Mouse (Mus musculus) limb, embryonic 15.5 days (tissue): ENCODE results near the gene Gm20388. TPM values are rescaled to one million over a fixed set of nuclear protein-coding genes. Genes with fewer than 3 reads are reported as not detected.
A peak's percentile ranks its signal among the peaks of the same experiment; 100 is the strongest.

ENCODE experiments used
- ATAC-seq: fragments of 200-750 bp; cut with Nextera tagmentation; 2 replicates; pipeline ENCODE4 v1.8.0; 2017; ENCODE audit warnings: low read depth, moderate TSS enrichment; ENCODE audit not compliant: insufficient number of reproducible peaks, low FRiP score, low TSS enrichment
- H3K27ac ChIP-seq: fragments of 300-500 bp; sonication (generic); 2 replicates; pipeline ENCODE4 v1.5.1; 2015; ENCODE audit warnings: moderate library complexity, mild to moderate bottlenecking, inconsistent platforms
- H3K27me3 ChIP-seq: fragments of 300-500 bp; sonication (generic); 2 replicates; pipeline ENCODE4 v1.6.1; 2015; ENCODE audit warnings: inconsistent platforms
- H3K36me3 ChIP-seq: fragments of 300-500 bp; sonication (generic); 2 replicates; pipeline ENCODE4 v1.6.1; 2015; ENCODE audit warnings: inconsistent platforms
- H3K4me1 ChIP-seq: fragments of 300-500 bp; sonication (generic); 2 replicates; pipeline ENCODE4 v1.6.1; 2015; ENCODE audit warnings: inconsistent platforms
- H3K4me2 ChIP-seq: fragments of 300-500 bp; sonication (generic); 2 replicates; pipeline ENCODE4 v1.6.1; 2015; ENCODE audit warnings: mild to moderate bottlenecking, inconsistent platforms
- H3K4me3 ChIP-seq: fragments of 300-500 bp; sonication (generic); 2 replicates; pipeline ENCODE4 v1.5.1; 2015; ENCODE audit warnings: mild to moderate bottlenecking, inconsistent platforms
- H3K9ac ChIP-seq: fragments of 300-500 bp; sonication (generic); 2 replicates; pipeline ENCODE4 v1.6.1; 2015; ENCODE audit warnings: inconsistent platforms
- H3K9me3 ChIP-seq: fragments of 300-500 bp; sonication (generic); 2 replicates; pipeline ENCODE4 v1.6.1; 2016; ENCODE audit warnings: inconsistent platforms
- WGBS: fragments of 180-500 bp; shearing (Covaris S2); methylation state at CpG from one replicate; pipeline ENCODE4 v1.1.7; 2015; 5-methylcytosine and 5-hydroxymethylcytosine counted together
- polyA plus RNA-seq: library from polyadenylated mRNA; unstranded; fragments of >200 nt; fragmentation: Nextera tagmentation; extraction: Ambion mirVana; gene quantifications from 2 replicates; pipeline ENCODE4 v1.2.1, GENCODE M21; 2015

The Gm20388 gene
- polyA plus RNA-seq, 1 experiment from 2014 or later, result 4.9 TPM

- 1% methylated on average over 36 of the region's 43 CpGs for WGBS
- Histone ChIP-seq H3K36me3 (no peaks in the 10 kb centered on the region), H3K4me3 (peak overlapping the region; percentile 81), H3K27ac (peak overlapping the region; percentile 94), H3K4me2 (peak overlapping the region; percentile 87), H3K9me3 (no peaks in the 10 kb centered on the region), H3K4me1 (peaks cover 49% of the 10 kb centered on the region), H3K9ac (peak overlapping the region; percentile 86), H3K27me3 (no peaks in the 10 kb centered on the region)
- ATAC-seq, result peak; percentile 35
Measured at GRCm38 (mm10) chr8:122550995-122551264, 2640.3 kb downstream of the Gm20388 start.

GRCm38 (mm10) chr8:122551265-122552051 is 2640.8 kb downstream of the Gm20388 start, which contains the start of gene Piezo1:
Gene Piezo1 (minus strand): TSS chr8:122551329.
- no peaks in the 10 kb centered on the region for H3K9me3 ChIP-seq
- H3K9ac ChIP-seq, result peak within 1 kb of the TSS; percentile 86
- peak within 1 kb of the TSS; percentile 94 for H3K27ac ChIP-seq
- H3K4me1 ChIP-seq, result peaks cover 49% of the 10 kb centered on the region
- 12% methylated on average over 47 of the region's 56 CpGs for WGBS
- peak within 1 kb of the TSS; percentile 87 for H3K4me2 ChIP-seq
- peak; percentile 81 for ATAC-seq
- H3K4me3 ChIP-seq, result peak within 1 kb of the TSS; percentile 81
- no peaks in the 10 kb centered on the region for H3K36me3 ChIP-seq
- H3K27me3 ChIP-seq, result no peaks in the 10 kb centered on the region

GRCm38 (mm10) chr8:122554786-122555185 is 2644.1 kb downstream of the Gm20388 start:
- peaks cover 32% of the 10 kb centered on the region for H3K4me1 ChIP-seq
- H3K4me2 ChIP-seq, result no peak overlapping the region
- no peak for ATAC-seq
- no peak overlapping the region for H3K27ac ChIP-seq
- H3K36me3 ChIP-seq, result no peaks in the 10 kb centered on the region
- WGBS, result 65% methylated on average over 6 of the region's 6 CpGs
- no peaks in the 10 kb centered on the region for H3K27me3 ChIP-seq
- H3K9me3 ChIP-seq, result no peaks in the 10 kb centered on the region
- H3K4me3 ChIP-seq, result no peak overlapping the region
- H3K9ac ChIP-seq, result no peak overlapping the region

GRCm38 (mm10) chr8:122556030-122557009 is 2645.7 kb downstream of the Gm20388 start:
- peak overlapping the region; percentile 80 for H3K27ac ChIP-seq
- 59% methylated on average over 12 of the region's 12 CpGs for WGBS
- ATAC-seq, result peak; percentile 40; the same call in 1 of the 2 replicates

GRCm38 (mm10) chr8:122557248-122558038 is 2646.8 kb downstream of the Gm20388 start:
- Histone ChIP-seq H3K4me1 (peaks cover 22% of the 10 kb centered on the region), H3K4me2 (no peak overlapping the region), H3K27me3 (no peaks in the 10 kb centered on the region), H3K36me3 (no peaks in the 10 kb centered on the region), H3K9me3 (no peaks in the 10 kb centered on the region), H3K9ac (no peak overlapping the region), H3K27ac (peak overlapping the region; percentile 80), H3K4me3 (no peak overlapping the region)
- WGBS, result 41% methylated on average over 10 of the region's 10 CpGs
- ATAC-seq, result 0 out of 2 replicates have a peak, but pooled peaks have one; percentile 27

More at GRCm38 (mm10) chr8:122556030-122557009, 2645.7 kb downstream of the Gm20388 start:
- no peaks in the 10 kb centered on the region for H3K9me3 ChIP-seq
- H3K27me3 ChIP-seq, result no peaks in the 10 kb centered on the region
- no peak overlapping the region for H3K4me3 ChIP-seq
- H3K4me2 ChIP-seq, result peak overlapping the region; percentile 15; the same call in 1 of the 2 replicates
- H3K4me1 ChIP-seq, result peaks cover 25% of the 10 kb centered on the region
- H3K9ac ChIP-seq, result no peak overlapping the region
- no peaks in the 10 kb centered on the region for H3K36me3 ChIP-seq

- Histone ChIP-seq H3K27me3 (no peaks in the 10 kb centered on the region), H3K27ac (no peak overlapping the region), H3K36me3 (no peaks in the 10 kb centered on the region), H3K4me2 (no peak overlapping the region), H3K4me3 (no peak overlapping the region), H3K9ac (no peak overlapping the region), H3K9me3 (no peaks in the 10 kb centered on the region), H3K4me1 (peaks cover 22% of the 10 kb centered on the region)
- whole genome bisulfite sequencing, result 12% methylated on average over 12 of the region's 12 CpGs
- ATAC-seq, result no peak
Measured at GRCm38 (mm10) chr8:122558671-122559349, 2648.2 kb downstream of the Gm20388 start.

GRCm38 (mm10) chr8:122561199-122561598 is 2650.6 kb downstream of the Gm20388 start:
- no peaks in the 10 kb centered on the region for H3K36me3 ChIP-seq
- H3K4me3 ChIP-seq, result no peak overlapping the region
- H3K4me1 ChIP-seq, result peaks cover 20% of the 10 kb centered on the region
- WGBS, result 82% methylated on average over 5 of the region's 5 CpGs
- H3K27ac ChIP-seq, result no peak overlapping the region
- H3K9me3 ChIP-seq, result no peaks in the 10 kb centered on the region
- ATAC-seq, result no peak
- H3K27me3 ChIP-seq, result no peaks in the 10 kb centered on the region
- H3K9ac ChIP-seq, result no peak overlapping the region
- no peak overlapping the region for H3K4me2 ChIP-seq

- Histone ChIP-seq H3K9ac (no peak overlapping the region), H3K36me3 (peaks cover 3% of the 10 kb centered on the region), H3K4me3 (no peak overlapping the region), H3K4me2 (no peak overlapping the region), H3K27ac (peak overlapping the region; percentile 28; the same call in 1 of the 2 replicates), H3K4me1 (peaks cover 23% of the 10 kb centered on the region), H3K27me3 (no peaks in the 10 kb centered on the region), H3K9me3 (no peaks in the 10 kb centered on the region)
- ATAC-seq, result no peak
- WGBS, result 71% methylated on average over 25 of the region's 25 CpGs
Measured at GRCm38 (mm10) chr8:122564363-122565352, 2654.0 kb downstream of the Gm20388 start.

- 35% methylated on average over 6 of the region's 6 CpGs for WGBS
- Histone ChIP-seq H3K9me3 (no peaks in the 10 kb centered on the region), H3K4me2 (peak overlapping the region; percentile 85), H3K27ac (peak overlapping the region; percentile 97), H3K4me3 (peak overlapping the region; percentile 87), H3K9ac (peak overlapping the region; percentile 72; the same call in 1 of the 2 replicates), H3K4me1 (peaks cover 31% of the 10 kb centered on the region), H3K27me3 (no peaks in the 10 kb centered on the region), H3K36me3 (peaks cover 24% of the 10 kb centered on the region)
- no peak for ATAC-seq
Measured at GRCm38 (mm10) chr8:122566766-122567165, 2656.1 kb downstream of the Gm20388 start.
